14 mouse cellular contexts compared by ENCODE assay signal in the genomic region with DNA sequence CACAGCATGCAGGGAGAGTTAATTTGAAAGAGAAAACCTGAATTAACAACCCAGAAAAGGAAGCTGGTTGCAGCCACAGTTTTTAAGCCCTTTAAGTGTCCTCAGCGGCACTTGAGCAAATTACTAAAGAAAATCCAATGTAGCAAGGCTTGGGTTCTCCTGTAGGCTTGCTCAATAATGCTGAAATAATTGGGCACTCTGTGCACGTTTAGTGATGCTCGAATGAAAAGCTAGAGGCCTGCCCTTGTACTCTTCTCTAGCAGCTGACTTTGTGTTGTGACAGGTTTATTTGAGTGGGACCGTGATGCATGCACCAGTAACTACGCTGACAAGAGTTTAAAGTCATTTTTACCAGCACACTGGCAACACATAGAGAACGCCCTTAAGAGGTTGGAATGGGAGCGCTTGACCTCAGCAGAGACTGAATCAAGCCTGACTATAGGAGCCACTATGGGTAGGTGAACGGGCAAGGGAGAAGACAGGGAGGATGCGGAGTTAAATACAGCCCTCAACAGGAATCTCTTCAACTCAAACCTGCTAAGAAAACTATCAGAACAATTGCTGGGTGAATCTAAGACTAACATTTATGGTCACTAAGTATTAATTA.
DNase-seq lines count a peak whose midpoint lies in the region; ATAC-seq and TF ChIP-seq lines count a peak whose summit lies in the region.
"Had no signal": no experiment of that assay in that cellular context is flagged by ENCODE, and none has a peak within 500 bp of the region (broad histone marks: within the 10 kb centered on the region; RNA-seq: fewer than 3 reads in every experiment).

No protein-coding gene starts in this region.

- H3K9ac ChIP-seq in forebrain, embryonic 16.5 days (replicated peaks; ENCODE audit: low read depth, low read length) = no peak overlapping the region
- no peak overlapping the region for H3K9ac ChIP-seq in midbrain, embryonic 13.5 days (replicated peaks)
- H3K9ac ChIP-seq in liver, embryonic 12.5 days = no peak overlapping the region
- H3K9ac ChIP-seq: hindbrain, embryonic 15.5 days had no signal

- no peaks in the 10 kb centered on the region for H3K27me3 ChIP-seq in forebrain, embryonic 16.5 days (replicated peaks; ENCODE audit: control insufficient read depth, insufficient read depth, low read length)
- H3K27me3 ChIP-seq in midbrain, embryonic 13.5 days = peaks cover 12% of the 10 kb centered on the region; the same call in 1 of the 2 replicates
- no peaks in the 10 kb centered on the region for H3K27me3 ChIP-seq in liver, embryonic 12.5 days (replicated peaks)
- H3K27me3 ChIP-seq: hindbrain, embryonic 15.5 days had no signal

- H3K9me3 ChIP-seq in forebrain, embryonic 16.5 days (ENCODE audit: control insufficient read depth, low read length) = no peaks in the 10 kb centered on the region
- no peaks in the 10 kb centered on the region for H3K9me3 ChIP-seq in midbrain, embryonic 13.5 days
- no peaks in the 10 kb centered on the region for H3K9me3 ChIP-seq in liver, embryonic 12.5 days (replicated peaks)
- H3K9me3 ChIP-seq: hindbrain, embryonic 15.5 days had no signal

- peak; percentile 31; the same call in 1 of the 2 replicates for ATAC-seq in frontal cortex, adult (ENCODE audit: low TSS enrichment)
- peak; percentile 74; the same call in 1 of the 2 replicates for ATAC-seq in forebrain, embryonic 16.5 days
- peak; percentile 79 for ATAC-seq in midbrain, embryonic 13.5 days
- ATAC-seq in liver, embryonic 12.5 days = no peak

- H3K27ac ChIP-seq in forebrain, embryonic 16.5 days (ENCODE audit: low read length) = no peak overlapping the region
- H3K27ac ChIP-seq in midbrain, embryonic 13.5 days = 0 out of 2 replicates have a peak overlapping the region, but pooled peaks have one; percentile 19
- no peak overlapping the region for H3K27ac ChIP-seq in liver, embryonic 12.5 days
- H3K27ac ChIP-seq: gastrocnemius, adult 2 months; hindbrain, embryonic 15.5 days had no signal

- no peak overlapping the region for H3K4me3 ChIP-seq in forebrain, embryonic 16.5 days (replicated peaks; ENCODE audit: low read length)
- no peak overlapping the region for H3K4me3 ChIP-seq in midbrain, embryonic 13.5 days (replicated peaks)
- no peak overlapping the region for H3K4me3 ChIP-seq in liver, embryonic 12.5 days
- H3K4me3 ChIP-seq: gastrocnemius, adult 2 months; hindbrain, embryonic 15.5 days had no signal

- no peak for TF ChIP-seq CTCF in brain, embryonic 14.5 days (IDR thresholded peaks at IDR 0.05; ENCODE audit: borderline replicate concordance, extremely low read depth, insufficient read depth, insufficient read length)

- DNase-seq in frontal cortex, postnatal 10 days (ENCODE audit: low spot score in 2 of 2) = no peak
- peak; percentile 91 for DNase-seq in brain, embryonic 14.5 days (ENCODE audit: low read depth)
- DNase-seq in layer of hippocampus, postnatal 10 days (ENCODE audit: low spot score in 2 of 2) = no peak
- no peak for DNase-seq in heart, adult 11 months
- DNase-seq: gastrocnemius, adult 2 months; kidney, postnatal 14 days; layer of hippocampus, postnatal 36 days; right cerebral cortex, postnatal 14 days had no signal

- H3K4me1 ChIP-seq in forebrain, embryonic 16.5 days (replicated peaks; ENCODE audit: control insufficient read depth, insufficient read depth, low read length) = peaks cover 5% of the 10 kb centered on the region; the same call in 1 of the 2 replicates
- peaks cover 18% of the 10 kb centered on the region for H3K4me1 ChIP-seq in midbrain, embryonic 13.5 days (replicated peaks)
- H3K4me1 ChIP-seq in liver, embryonic 12.5 days = peaks cover 7% of the 10 kb centered on the region; the same call in 1 of the 2 replicates

- H3K36me3 ChIP-seq in forebrain, embryonic 16.5 days (ENCODE audit: control insufficient read depth, insufficient read depth) = no peaks in the 10 kb centered on the region
- peaks cover 5% of the 10 kb centered on the region; the same call in 1 of the 2 replicates for H3K36me3 ChIP-seq in midbrain, embryonic 13.5 days
- peaks cover 9% of the 10 kb centered on the region for H3K36me3 ChIP-seq in liver, embryonic 12.5 days
- H3K36me3 ChIP-seq: hindbrain, embryonic 15.5 days had no signal

- no peak for TF ChIP-seq POLR2A in brain, embryonic 14.5 days (IDR thresholded peaks at IDR 0.05; ENCODE audit: borderline replicate concordance, extremely low read depth, insufficient read depth, insufficient read length, poor library complexity, severe bottlenecking)

- WGBS in forebrain, embryonic 16.5 days = 8% methylated on average over 9 of the region's 9 CpGs
- WGBS in midbrain, embryonic 13.5 days = 24% methylated on average over 9 of the region's 9 CpGs
- WGBS in liver, embryonic 12.5 days (ENCODE audit: insufficient replicate concordance) = 83% methylated on average over 9 of the region's 9 CpGs

- H3K4me2 ChIP-seq in forebrain, embryonic 16.5 days (ENCODE audit: low read length) = no peak overlapping the region
- H3K4me2 ChIP-seq in midbrain, embryonic 13.5 days (replicated peaks) = no peak overlapping the region
- no peak overlapping the region for H3K4me2 ChIP-seq in liver, embryonic 12.5 days
- H3K4me2 ChIP-seq: heart, embryonic 11.5 days; hindbrain, embryonic 15.5 days had no signal
